Mouse (Mus musculus) CH12.LX (cell line): ENCODE measurements at regions not wholly inside any gene's neighbourhood (a gene's known extent, or its start where the extent isn't known, plus 50 kb on each side); places are given as distances from the start of the nearest gene placed in this dataset.

Source experiments
- DNase-seq: peaks from one replicate; pipeline ENCODE4 v3.0.0-alpha.2; 2013; ENCODE audit errors: extremely low read depth
- H3K27ac ChIP-seq: 2 replicates; pipeline ENCODE4 v1.5.1; 2012; ENCODE audit warnings: low read depth, mild to moderate bottlenecking, control low read depth, moderate library complexity; ENCODE audit not compliant: insufficient read depth
- H3K27me3 ChIP-seq: replicated peaks from 2 replicates; pipeline ENCODE3; 2012; ENCODE audit warnings: inconsistent platforms
- H3K36me3 ChIP-seq, 2 experiments: replicated peaks in 1 of 2; 2 replicates each; pipeline versions ENCODE3 to v1.6.1; 2012; ENCODE audit warnings: inconsistent platforms in 1 of 2, low read length in 1 of 2, mild to moderate bottlenecking in 1 of 2, mixed read lengths in 1 of 2, moderate library complexity in 1 of 2; ENCODE audit not compliant: control insufficient read depth in 1 of 2, insufficient read depth in 1 of 2
- H3K4me1 ChIP-seq, 2 experiments: 2 replicates each; pipeline ENCODE4 v1.6.1; 2012; ENCODE audit warnings: inconsistent platforms in 1 of 2, moderate library complexity in 1 of 2; ENCODE audit not compliant: insufficient read depth in 2 of 2, control insufficient read depth in 1 of 2
- H3K4me2 ChIP-seq: 2 replicates; pipeline ENCODE4 v1.6.1; 2012; ENCODE audit warnings: low read depth, mild to moderate bottlenecking, control low read depth; ENCODE audit not compliant: poor library complexity, insufficient read depth, severe bottlenecking
- H3K4me3 ChIP-seq, 3 experiments: fragments of 150-350 bp in 1 of 3; sonication (generic) in 1 of 3; replicated peaks in 1 of 3; 2 replicates each; pipeline versions ENCODE3 to v1.5.1; 2011 to 2012; ENCODE audit warnings: low read depth in 2 of 3, low read length in 2 of 3, mild to moderate bottlenecking in 2 of 3, moderate library complexity in 2 of 3, control low read depth in 1 of 3, improper control_type of control experiment in 1 of 3, inconsistent platforms in 1 of 3, mixed read lengths in 1 of 3; ENCODE audit not compliant: poor library complexity in 1 of 3
- H3K79me2 ChIP-seq: replicated peaks from 2 replicates; pipeline ENCODE4 v1.6.1; 2012; ENCODE audit warnings: mild to moderate bottlenecking, moderate library complexity; ENCODE audit not compliant: control insufficient read depth, poor library complexity, insufficient read depth, severe bottlenecking; ENCODE audit errors: extremely low read depth
- H3K9ac ChIP-seq: 2 replicates; pipeline ENCODE4 v1.6.1; 2012; ENCODE audit warnings: low read depth, mild to moderate bottlenecking, control low read depth, moderate library complexity; ENCODE audit not compliant: insufficient read depth
- H3K9me3 ChIP-seq: replicated peaks from 2 replicates; pipeline ENCODE3; 2012; ENCODE audit warnings: low read length, inconsistent platforms, mixed read lengths
- BHLHE40 ChIP-seq: IDR thresholded peaks from 2 replicates; pipeline ENCODE4 v1.6.1; 2011; ENCODE audit warnings: mild to moderate bottlenecking, low read depth, low read length, improper control_type of control experiment
- CHD1 ChIP-seq: IDR thresholded peaks from 2 replicates; pipeline ENCODE4 v1.6.1; 2012; ENCODE audit warnings: low read depth, low read length, improper control_type of control experiment, inconsistent platforms
- CHD2 ChIP-seq: IDR thresholded peaks from 2 replicates; pipeline ENCODE4 v1.6.1; 2011; ENCODE audit warnings: low read length, improper control_type of control experiment
- CTCF ChIP-seq, 2 experiments: IDR thresholded peaks in 1 of 2; conservative IDR thresholded peaks in 1 of 2; 2 replicates each; pipeline ENCODE4 v1.5.1; 2011 to 2012; ENCODE audit warnings: low read depth in 2 of 2, low read length in 2 of 2, improper control_type of control experiment in 1 of 2, inconsistent platforms in 1 of 2, mild to moderate bottlenecking in 1 of 2, moderate library complexity in 1 of 2
- E2F4 ChIP-seq: IDR thresholded peaks from 2 replicates; pipeline ENCODE4 v1.6.1; 2011; ENCODE audit warnings: low read depth, low read length, improper control_type of control experiment; ENCODE audit not compliant: insufficient replicate concordance
- ELF1 ChIP-seq: IDR thresholded peaks from 2 replicates; pipeline ENCODE4 v1.6.1; 2014; ENCODE audit warnings: low read depth, mild to moderate bottlenecking, inconsistent platforms, low read length, improper control_type of control experiment
- EP300 ChIP-seq: IDR thresholded peaks from 2 replicates; pipeline ENCODE4 v1.6.1; 2011; ENCODE audit warnings: low read length, improper control_type of control experiment
- HCFC1 ChIP-seq: IDR thresholded peaks from 2 replicates; pipeline ENCODE4 v1.6.1; 2012; ENCODE audit warnings: low read depth, mild to moderate bottlenecking, inconsistent platforms, low read length, improper control_type of control experiment
- IRF4 ChIP-seq: IDR thresholded peaks from 2 replicates; pipeline ENCODE4 v1.6.1; 2014; ENCODE audit warnings: low read depth, mild to moderate bottlenecking, inconsistent platforms, low read length, improper control_type of control experiment
- KAT2A ChIP-seq: IDR thresholded peaks from 2 replicates; pipeline ENCODE4 v1.6.1; 2012; ENCODE audit warnings: low read length, improper control_type of control experiment, inconsistent platforms; ENCODE audit not compliant: insufficient replicate concordance
- MAZ ChIP-seq: IDR thresholded peaks from 2 replicates; pipeline ENCODE4 v1.6.1; 2012; ENCODE audit warnings: low read depth, mild to moderate bottlenecking, inconsistent platforms, low read length, improper control_type of control experiment, moderate library complexity
- MEF2A ChIP-seq: IDR thresholded peaks from 2 replicates; pipeline ENCODE4 v1.6.1; 2014; ENCODE audit warnings: low read depth, mild to moderate bottlenecking, inconsistent platforms, low read length, improper control_type of control experiment, borderline replicate concordance
- MXI1 ChIP-seq: IDR thresholded peaks from 2 replicates; pipeline ENCODE4 v1.6.1; 2011; ENCODE audit warnings: mild to moderate bottlenecking, low read depth, low read length, improper control_type of control experiment
- MYC ChIP-seq: IDR thresholded peaks from 2 replicates; pipeline ENCODE4 v1.6.1; 2011; ENCODE audit warnings: low read depth, mild to moderate bottlenecking, improper control_type of control experiment, low read length
- NELFE ChIP-seq: IDR thresholded peaks from 2 replicates; pipeline ENCODE4 v1.6.1; 2011; ENCODE audit warnings: low read depth, low read length, improper control_type of control experiment
- NRF1 ChIP-seq: IDR thresholded peaks from 2 replicates; pipeline ENCODE4 v1.6.1; 2014; ENCODE audit warnings: low read depth, mild to moderate bottlenecking, inconsistent platforms, low read length, improper control_type of control experiment, moderate library complexity
- POLR2A ChIP-seq: IDR thresholded peaks from 2 replicates; pipeline ENCODE4 v1.6.1; 2011; ENCODE audit warnings: low read depth, mild to moderate bottlenecking, improper control_type of control experiment, low read length
- RAD21 ChIP-seq: IDR thresholded peaks from 2 replicates; pipeline ENCODE4 v1.6.1; 2011; ENCODE audit warnings: low read depth, mild to moderate bottlenecking, low read length, improper control_type of control experiment, moderate library complexity
- RCOR1 ChIP-seq: conservative IDR thresholded peaks from 2 replicates; pipeline ENCODE4 v1.6.1; 2012; ENCODE audit warnings: low read depth, mild to moderate bottlenecking, inconsistent platforms, low read length, improper control_type of control experiment
- SIN3A ChIP-seq: IDR thresholded peaks from 2 replicates; pipeline ENCODE4 v1.6.1; 2012; ENCODE audit warnings: low read length, improper control_type of control experiment, inconsistent platforms
- SMC3 ChIP-seq: IDR thresholded peaks from 2 replicates; pipeline ENCODE4 v1.6.1; 2011; ENCODE audit warnings: low read depth, low read length, improper control_type of control experiment
- TBP ChIP-seq: conservative IDR thresholded peaks from 2 replicates; pipeline ENCODE4 v1.6.1; 2011; ENCODE audit warnings: low read depth, low read length, improper control_type of control experiment
- TCF12 ChIP-seq: IDR thresholded peaks from 2 replicates; pipeline ENCODE4 v1.6.1; 2014; ENCODE audit warnings: low read depth, mild to moderate bottlenecking, inconsistent platforms, low read length, improper control_type of control experiment
- ZMIZ1 ChIP-seq: IDR thresholded peaks from 2 replicates; pipeline ENCODE4 v1.6.1; 2012; ENCODE audit warnings: low read depth, mild to moderate bottlenecking, inconsistent platforms, low read length, improper control_type of control experiment
- ZNF384 ChIP-seq: IDR thresholded peaks from 2 replicates; pipeline ENCODE4 v1.6.1; 2012; ENCODE audit warnings: low read depth, low read length, improper control_type of control experiment, inconsistent platforms
- dilution Hi-C: fragments of 300-500 bp; cut with MboI; formaldehyde crosslinking; loops from 2 replicates; pipeline ENCODE4 v1.14.3; 2020; ENCODE audit warnings: low sequenced_read_pairs; ENCODE audit not compliant: extremely low pct_unique_long_range_greater_than_20kb, extremely low pct_ligation_motif_present
- in situ Hi-C: fragments of 300-500 bp; cut with MboI; formaldehyde crosslinking; loops from 3 replicates; pipeline ENCODE4 v1.14.3; 2019; ENCODE audit warnings: low sequenced_read_pairs, low pct_ligation_motif_present, low pct_unique_long_range_greater_than_20kb, mixed read lengths

DNA sequence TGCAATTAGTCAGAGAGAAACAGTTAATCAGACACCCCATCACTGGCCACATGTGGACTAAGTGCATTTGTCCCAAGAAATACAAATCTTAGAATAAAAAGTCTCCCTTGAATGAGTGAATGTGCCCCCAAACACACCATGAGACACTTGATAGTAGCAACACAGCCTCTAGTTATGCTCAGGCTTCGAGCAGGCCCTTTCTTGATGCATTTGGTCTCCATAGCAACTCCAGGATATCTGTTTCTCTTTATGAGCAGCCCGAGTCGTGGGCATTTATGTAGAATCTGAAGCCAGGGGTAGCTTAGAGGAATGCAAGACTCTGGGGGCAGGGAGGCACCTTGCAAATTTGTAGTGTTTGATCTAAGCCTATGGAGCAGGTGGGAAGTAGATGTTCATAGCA lies 580.6 kb upstream of the Fam19a5 start:
- Histone ChIP-seq H3K4me3 (no peak overlapping the region), H3K4me1 (no peaks in the 10 kb centered on the region), H3K4me2 (no peak overlapping the region), H3K36me3 (no peaks in the 10 kb centered on the region), H3K9me3 (peaks cover 93% of the 10 kb centered on the region), H3K9ac (no peak overlapping the region), H3K27ac (no peak overlapping the region), H3K27me3 (no peaks in the 10 kb centered on the region), H3K79me2 (no peaks in the 10 kb centered on the region)
- in situ Hi-C loops: no loop called here
- no peak for DNase-seq
- dilution Hi-C loops: no loop called here
- TF ChIP-seq SIN3A (no peak), RAD21 (no peak), NRF1 (no peak), MXI1 (no peak), CHD2 (no peak), BHLHE40 (no peak), MEF2A (no peak), SMC3 (no peak), E2F4 (no peak), MAZ (no peak), NELFE (no peak), POLR2A (no peak), ZNF384 (no peak), CTCF (conservative IDR thresholded peaks at IDR 0.05 in 1 of 2, IDR thresholded peaks at IDR 0.05 in 1 of 2; ENCODE audit: low read depth in 2 of 2, low read length in 2 of 2) (no peak), HCFC1 (no peak), RCOR1 (no peak), KAT2A (no peak), TBP (no peak), IRF4 (no peak), EP300 (no peak)

DNA sequence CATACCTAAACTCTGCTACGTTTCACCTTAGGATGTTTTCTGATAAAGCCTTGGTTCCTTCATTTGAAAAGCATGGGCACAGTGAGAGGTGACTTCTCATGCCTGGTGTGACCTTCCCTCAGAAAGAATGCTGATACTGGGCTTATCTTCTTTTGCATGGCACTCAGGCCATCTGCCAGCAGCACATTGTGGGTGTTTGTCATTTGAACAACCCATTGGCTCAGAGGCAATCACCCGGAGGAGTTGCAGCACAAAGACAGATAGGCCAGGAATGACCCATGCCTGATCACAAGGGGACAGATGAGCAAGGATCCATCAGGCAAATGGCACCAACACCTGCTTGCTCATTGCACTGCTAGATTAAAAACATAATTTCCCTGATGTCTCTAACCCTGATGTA lies 572.7 kb upstream of the Fam19a5 start:
- Histone ChIP-seq H3K4me1 (no peaks in the 10 kb centered on the region), H3K4me2 (no peak overlapping the region), H3K4me3 (no peak overlapping the region), H3K79me2 (no peaks in the 10 kb centered on the region), H3K36me3 (no peaks in the 10 kb centered on the region), H3K27me3 (no peaks in the 10 kb centered on the region), H3K9me3 (peaks cover 90% of the 10 kb centered on the region), H3K27ac (no peak overlapping the region), H3K9ac (no peak overlapping the region)
- in situ Hi-C loops: no loop called here
- TF ChIP-seq TCF12: no peak
- no peak for TF ChIP-seq ZNF384
- TF ChIP-seq E2F4: no peak
- no peak for TF ChIP-seq BHLHE40
- TF ChIP-seq CTCF (conservative IDR thresholded peaks at IDR 0.05 in 1 of 2, IDR thresholded peaks at IDR 0.05 in 1 of 2; ENCODE audit: low read depth in 2 of 2, low read length in 2 of 2): no peak
- no peak for TF ChIP-seq EP300
- no peak for TF ChIP-seq ZMIZ1
- TF ChIP-seq ELF1: no peak
- no peak for TF ChIP-seq MYC
- TF ChIP-seq MEF2A: no peak
- no peak for TF ChIP-seq CHD1
- no peak for TF ChIP-seq NRF1
- no peak for DNase-seq
- dilution Hi-C loops: no loop called here
